Mouse (Mus musculus) megakaryocyte, embryonic 14.5 days (primary cell): ENCODE results near the gene 1700067K01Rik.

Source experiments
- FLI1 ChIP-seq: IDR thresholded peaks from 2 replicates; pipeline ENCODE4 v1.6.1; 2012; ENCODE audit warnings: low read length, inconsistent platforms, mixed read lengths
- GATA1 ChIP-seq: IDR thresholded peaks from 3 replicates; pipeline ENCODE4 v1.6.1; 2012; ENCODE audit warnings: mixed read lengths, low read length, inconsistent platforms, borderline replicate concordance

DNA sequence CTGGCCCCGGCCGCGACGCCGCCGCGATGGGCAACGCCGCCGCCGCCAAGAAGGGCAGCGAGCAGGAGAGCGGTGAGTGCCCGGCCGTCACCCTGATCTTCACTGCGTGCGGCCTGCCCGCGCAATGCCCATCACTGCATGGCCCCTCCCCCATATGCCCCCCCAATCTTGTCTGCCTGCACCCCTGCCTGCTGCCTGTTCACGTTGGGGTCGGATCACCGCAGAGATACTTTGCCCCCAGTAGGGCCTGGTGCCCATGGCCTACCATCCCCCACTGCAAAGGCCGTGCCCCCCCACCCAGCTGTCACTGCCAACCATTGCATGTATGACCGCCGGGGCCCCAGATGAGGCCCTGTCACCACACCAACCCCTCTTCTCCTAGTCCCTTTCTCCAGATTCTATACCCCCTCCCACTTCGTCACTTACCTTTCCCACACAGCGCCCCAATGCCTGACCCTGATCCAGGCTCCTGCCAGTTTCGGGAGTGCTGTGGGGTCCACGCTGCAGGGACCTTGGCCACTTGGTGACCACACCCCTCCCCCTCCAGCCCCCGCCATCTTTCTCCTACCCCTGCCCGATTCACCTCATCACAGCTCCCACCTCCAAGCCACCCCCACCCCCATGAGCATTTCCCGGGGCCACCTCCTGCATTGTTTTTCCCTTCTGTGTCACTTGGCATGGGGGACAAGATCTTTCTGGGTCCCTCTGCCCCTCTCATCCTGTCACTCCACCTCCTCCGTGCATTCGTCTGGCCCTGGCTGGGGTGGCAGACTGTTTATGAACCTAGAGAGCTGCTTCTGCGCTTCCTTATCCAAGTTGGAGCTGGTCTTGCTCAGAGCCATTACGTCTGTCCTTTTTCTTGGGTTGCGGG, 27.9 kb upstream of the 1700067K01Rik start:
- TF ChIP-seq GATA1 (no peak), FLI1 (no peak)
